Mouse (Mus musculus) mouse embryonic stem cell (cell line): Measurements from ENCODE around the gene Defb35.
"Not testable (repeated sequence)": the region's sequence is repeated elsewhere in the genome, so short reads cannot be mapped to it uniquely, and the experiment has no call there.

ENCODE experiments used
- in situ Hi-C, 2 experiments: fragments of 300-500 bp; cut with MboI; formaldehyde crosslinking; loops; 1 replicate in 1 of 2; 3 replicates in 1 of 2; pipeline ENCODE4 v1.14.3; 2019 to 2020; ENCODE audit warnings: low sequenced_read_pairs in 2 of 2, low pct_unique_long_range_greater_than_20kb in 1 of 2, mixed read lengths in 1 of 2; ENCODE audit not compliant: unreplicated experiment in 1 of 2

The Defb35 gene

DNA sequence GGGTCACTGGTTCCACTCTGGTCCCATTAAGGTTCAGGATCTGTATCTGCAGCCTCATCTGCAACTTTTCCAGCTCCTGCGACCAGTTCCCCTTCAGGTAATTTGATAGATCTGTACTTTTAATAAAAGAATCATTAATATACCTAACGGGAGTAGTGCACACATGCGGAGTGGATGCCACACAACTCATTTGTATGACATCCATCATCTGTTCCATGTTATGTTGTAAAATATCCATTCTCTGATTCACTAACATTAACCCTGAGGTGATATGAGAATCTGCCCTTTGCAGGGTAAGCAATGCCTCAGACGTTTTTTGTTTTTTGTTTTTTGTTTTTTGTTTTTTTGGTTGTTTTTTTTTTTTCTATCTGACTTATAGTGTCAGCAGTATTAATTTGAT is at the start of gene Defb35:
TSS of gene Defb35 (plus strand) at position 301 of the 400 bp plus-strand sequence.
- in situ Hi-C loops, result not testable (repeated sequence)

DNA sequence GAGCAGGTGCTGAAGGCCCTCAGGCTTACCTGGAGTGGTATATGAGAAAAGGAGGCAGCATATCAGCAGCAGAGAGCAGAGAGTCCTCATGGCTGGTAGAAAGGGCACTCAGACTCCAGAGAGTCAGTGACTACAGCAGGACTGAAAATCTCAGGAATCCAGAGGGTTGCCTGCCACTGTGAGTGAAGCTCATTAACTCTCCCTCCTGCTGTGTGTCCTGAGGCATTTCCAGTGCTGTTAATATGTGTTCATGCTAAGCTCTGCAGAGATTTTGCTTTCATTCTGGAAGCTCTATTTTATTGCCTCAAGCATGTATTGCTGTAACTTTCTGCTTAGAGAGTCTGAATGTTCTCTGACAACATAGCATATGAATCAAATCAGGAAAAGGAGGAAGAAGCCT is 31.9 kb upstream of the Defb35 start, which contains the start of gene Defb11:
TSS of gene Defb11 (minus strand) at position 123 of the 400 bp plus-strand sequence.
- in situ Hi-C loops, result not testable (repeated sequence)

DNA sequence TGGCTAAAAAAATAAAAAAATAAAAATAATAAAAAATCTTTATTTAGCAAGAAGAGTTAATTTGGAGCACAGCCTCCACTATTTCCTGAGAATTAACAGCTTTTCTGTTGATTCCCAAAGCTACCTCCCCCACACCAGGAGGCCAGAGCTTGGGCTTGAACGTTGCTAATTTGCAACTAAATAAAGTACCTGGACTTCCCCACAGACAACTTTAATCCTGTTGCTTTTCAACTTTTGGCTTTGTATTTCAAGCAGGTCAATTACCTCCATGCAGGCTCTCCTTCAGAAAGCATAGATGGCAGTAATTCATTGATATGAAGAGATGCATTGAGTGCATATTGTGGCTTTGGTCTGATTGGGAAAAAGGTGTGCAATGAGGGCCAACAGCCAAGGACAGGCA is 26.2 kb upstream of the Defb35 start:
- in situ Hi-C loops, result no loop called here

DNA sequence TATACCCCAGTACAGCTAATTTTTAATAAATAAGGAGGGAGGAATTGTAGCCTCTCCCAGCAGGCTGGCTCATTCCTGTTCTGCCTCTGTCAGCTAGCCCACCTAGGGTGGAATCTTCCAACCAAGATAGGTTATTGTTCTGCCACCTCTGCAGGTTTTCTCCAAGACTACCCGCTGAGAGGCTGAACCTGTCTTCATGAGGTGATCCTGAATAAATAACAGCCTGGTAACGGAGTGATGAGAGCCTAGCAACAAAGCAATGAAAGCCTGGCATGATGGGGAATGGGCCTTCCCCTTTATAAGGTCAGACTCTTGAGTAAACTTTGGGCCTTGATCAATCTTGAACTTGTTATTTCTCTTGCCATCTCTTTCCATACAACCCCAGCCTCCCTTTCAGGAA is 25.6 kb upstream of the Defb35 start:
- in situ Hi-C loops, result no loop called here

DNA sequence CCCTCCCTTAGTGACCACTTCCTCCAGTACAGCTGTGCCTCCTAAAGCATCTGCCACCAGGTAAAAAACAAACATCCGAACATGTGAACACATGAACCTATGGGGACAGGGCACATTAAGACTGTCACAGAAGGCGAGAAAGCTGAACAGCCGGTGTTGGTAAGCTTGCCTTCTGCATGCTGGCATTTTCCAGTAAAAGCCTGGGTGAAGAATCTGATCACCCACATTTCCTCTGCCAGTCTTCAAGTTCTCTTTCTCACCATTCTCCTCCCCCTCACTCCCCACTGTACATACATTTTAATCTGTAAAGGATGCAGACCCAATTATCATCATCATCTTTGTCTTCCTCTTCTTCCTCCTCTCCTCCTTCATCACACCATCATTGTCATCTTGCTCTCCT is 22.5 kb upstream of the Defb35 start:
- in situ Hi-C loops, result no loop called here

DNA sequence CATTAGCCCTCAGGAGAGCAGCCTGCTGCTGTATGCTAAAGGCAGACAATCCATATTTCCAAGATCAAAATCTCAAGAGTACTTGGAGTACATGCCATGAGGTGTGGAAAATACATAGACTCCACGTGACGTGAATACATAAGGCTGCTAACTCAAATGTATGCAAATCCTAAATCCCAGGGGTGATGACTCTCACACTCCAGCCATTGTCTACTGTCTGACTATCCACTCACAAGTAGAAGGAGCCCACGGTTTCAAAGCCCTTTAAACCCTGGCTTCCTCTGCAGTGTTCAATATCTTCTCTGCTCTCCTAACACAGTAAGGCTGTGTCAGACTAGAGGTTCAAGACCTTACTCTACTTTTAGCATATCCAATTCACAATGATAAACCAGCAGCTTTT is 7.4 kb upstream of the Defb35 start:
- in situ Hi-C loops, result not testable (repeated sequence)

DNA sequence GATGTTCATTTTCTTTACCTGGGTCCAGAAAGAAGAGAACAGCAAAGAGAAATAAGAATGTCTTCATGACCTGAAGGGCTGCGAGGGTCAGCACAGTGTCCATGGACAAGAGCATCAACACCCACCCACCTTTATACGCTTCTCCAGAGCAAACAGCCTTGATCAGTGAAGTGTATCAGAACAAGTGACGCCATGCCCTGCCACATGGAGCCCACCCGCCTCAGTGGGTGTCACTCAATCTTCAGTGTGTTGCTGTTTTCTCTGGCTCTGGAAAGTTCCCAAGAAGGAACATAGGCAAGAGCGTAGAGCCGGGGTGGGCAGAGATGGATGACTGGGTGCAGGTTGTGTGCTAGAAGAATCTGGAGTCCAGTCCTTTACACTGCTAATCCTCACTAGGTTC is 5.5 kb upstream of the Defb35 start, which contains the start of gene Defb15:
TSS of gene Defb15 (minus strand) at position 101 of the 400 bp plus-strand sequence.
- in situ Hi-C loops, result no loop called here

DNA sequence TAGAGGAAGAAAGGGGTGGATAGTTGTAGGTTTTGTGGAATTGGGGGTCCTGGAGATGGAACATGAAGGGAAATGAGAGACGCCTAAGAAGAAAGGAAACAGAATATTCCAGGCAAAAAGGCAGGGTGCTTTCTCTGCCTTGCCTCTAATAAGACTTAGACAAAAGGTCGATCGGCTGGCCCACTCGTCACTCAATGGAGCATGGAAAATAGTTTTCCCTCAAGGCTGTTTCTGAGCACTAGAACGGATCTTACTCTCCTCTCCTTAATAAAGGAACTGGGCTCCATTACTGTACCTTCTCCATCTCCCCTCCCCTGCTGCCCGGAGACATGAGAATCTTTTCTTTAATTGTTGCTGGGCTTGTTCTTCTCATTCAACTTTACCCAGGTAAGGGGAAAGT is 8.3 kb downstream of the Defb35 start, which contains the start of gene Defb13:
TSS of gene Defb13 (plus strand) at position 301 of the 400 bp plus-strand sequence.
- in situ Hi-C loops, result no loop called here

DNA sequence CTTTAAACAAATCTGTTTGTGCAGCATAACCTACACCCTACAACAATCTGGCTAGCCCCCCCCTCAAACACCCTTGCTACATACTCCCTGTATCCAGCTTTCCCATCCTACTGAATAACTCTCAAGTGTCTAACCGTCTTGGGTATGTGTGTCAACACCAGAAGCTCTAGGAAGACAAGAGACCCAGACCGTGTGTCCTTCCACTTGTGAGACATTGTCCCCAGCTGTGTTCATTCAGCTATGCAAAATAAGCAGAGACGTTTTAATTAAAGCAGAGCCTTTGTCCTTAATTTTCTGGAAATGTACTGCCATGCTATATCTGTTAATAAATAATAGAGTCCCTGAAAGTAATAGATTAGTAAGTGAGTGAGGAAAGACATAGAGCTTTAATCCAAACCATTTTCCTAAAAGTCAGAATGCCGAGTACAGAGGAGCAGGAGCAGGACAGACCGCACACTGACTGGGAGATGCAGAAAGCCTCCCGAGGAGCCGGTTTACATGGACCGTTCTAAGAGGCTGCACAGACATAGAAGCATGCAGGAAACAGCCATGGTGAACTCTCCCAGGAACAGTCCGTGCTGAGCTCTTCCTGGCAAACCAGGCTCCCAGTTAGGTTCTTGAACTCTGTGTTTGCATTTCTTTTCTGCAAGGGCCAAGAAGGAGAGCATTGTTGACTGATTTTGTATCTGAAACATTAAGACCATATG is 9.3 kb downstream of the Defb35 start:
- in situ Hi-C loops, result no loop called here

DNA sequence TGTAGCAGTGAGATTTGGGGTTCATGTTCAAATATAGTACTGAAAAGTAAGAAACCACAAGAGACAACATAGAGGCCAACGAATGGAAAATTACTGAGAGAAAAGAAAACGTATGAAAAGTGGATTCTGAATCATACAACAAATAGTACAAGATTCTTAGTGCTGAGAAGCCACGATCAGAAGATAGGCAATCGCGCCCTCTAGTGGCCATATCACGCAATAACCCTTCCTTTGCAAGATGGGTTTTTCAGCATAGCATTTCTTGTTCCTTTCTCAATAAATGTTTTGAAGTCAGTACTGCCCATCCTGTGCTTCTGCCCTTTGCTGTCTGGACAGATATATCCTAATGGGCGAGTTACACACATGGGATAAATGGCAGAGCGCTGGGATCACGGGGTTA is 17.2 kb downstream of the Defb35 start:
- in situ Hi-C loops, result loop anchor here in 1 of 2 experiments (25.0 kb wide), 1 partner anchor 193 kb away; no protein-coding TSS in a partner anchor

DNA sequence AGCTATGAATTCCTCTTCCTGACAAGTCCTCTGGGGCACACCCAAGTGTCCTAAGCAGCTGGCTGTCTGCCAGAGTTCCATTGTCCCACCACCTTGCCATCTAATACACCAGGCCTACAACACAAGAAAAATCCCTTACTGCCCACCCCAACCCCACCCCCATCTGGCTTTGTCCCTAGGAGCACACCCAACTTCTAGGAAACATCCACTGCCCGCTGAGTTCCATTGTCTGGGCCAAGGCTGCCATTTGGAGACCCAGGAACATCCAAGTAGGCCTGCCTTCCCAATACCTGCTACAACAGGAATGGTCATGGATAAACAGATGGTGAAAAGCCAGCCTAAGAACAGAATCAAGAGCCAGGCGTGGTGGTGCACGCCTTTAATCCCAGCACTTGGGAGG is 18.2 kb downstream of the Defb35 start:
- in situ Hi-C loops, result loop anchor here in 1 of 2 experiments (25.0 kb wide), 1 partner anchor 194 kb away; no protein-coding TSS in a partner anchor

DNA sequence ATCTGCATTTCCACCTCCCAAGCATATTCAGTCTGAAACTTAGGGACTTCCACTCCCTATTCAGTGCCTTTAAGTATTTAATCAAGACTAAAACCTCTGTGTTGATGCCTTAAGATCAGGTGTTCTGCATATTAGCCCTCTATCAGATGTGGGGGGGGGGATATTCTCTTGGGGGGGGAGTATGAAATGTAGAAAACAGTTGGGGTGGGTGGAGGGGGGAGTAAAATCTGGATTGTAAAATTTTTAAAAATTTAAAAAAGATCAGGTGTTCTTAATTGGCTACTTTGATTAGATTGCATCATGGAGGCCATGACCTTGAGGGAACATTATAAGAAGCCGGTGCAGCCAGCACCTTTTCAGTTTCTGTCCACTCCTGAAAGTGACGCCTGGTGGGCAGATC is 20.3 kb downstream of the Defb35 start, which contains the start of gene Fam90a1a:
TSS of gene Fam90a1a (plus strand) at position 301 of the 400 bp plus-strand sequence.
- in situ Hi-C loops, result loop anchor here in 1 of 2 experiments (25.0 kb wide), 1 partner anchor 196 kb away; no protein-coding TSS in a partner anchor

DNA sequence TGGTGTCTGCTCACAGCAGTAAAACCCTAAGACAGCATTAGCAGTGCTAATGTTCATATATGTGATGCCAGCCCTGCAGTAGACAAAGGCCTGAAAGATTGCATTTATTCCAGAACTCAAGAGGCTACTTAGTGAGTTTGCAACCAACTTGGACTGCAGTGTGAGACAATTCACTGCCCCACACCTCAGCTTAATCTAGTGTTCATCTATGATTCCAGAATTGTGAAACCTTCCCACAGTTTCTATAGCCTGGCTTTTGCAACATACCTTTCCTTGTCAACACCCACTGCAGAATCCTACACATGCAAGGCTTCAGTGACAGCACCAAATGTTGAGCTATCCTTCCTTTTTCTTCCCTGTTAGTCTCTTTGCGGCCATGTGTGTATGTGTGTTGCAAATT is 28.5 kb downstream of the Defb35 start:
- in situ Hi-C loops, result loop anchor here in 1 of 2 experiments (25.0 kb wide), 1 partner anchor 204 kb away; no protein-coding TSS in a partner anchor

DNA sequence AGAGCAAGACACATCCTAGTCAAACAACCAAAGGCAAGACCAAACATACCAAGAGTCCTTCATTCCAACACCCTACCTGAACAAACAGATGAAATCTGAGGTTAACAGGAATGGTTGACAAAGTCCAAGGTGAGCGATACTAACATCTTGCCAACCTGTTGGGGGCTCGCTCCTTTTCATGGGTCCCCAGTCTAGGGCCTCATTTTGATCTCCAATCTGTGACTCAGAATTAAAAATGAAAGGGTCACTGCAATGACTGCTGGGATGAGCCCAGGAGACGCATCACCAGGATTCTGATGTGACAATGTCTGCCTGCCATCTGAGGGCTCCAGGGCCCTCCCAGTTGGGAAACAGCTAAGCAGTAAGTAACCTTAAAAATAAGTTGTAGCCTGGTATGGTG is 31.3 kb downstream of the Defb35 start, which contains the start of gene Ccdc70:
TSS of gene Ccdc70 (plus strand) at position 301 of the 400 bp plus-strand sequence.
- in situ Hi-C loops, result loop anchor here in 1 of 2 experiments (25.0 kb wide), 1 partner anchor 207 kb away; no protein-coding TSS in a partner anchor

DNA sequence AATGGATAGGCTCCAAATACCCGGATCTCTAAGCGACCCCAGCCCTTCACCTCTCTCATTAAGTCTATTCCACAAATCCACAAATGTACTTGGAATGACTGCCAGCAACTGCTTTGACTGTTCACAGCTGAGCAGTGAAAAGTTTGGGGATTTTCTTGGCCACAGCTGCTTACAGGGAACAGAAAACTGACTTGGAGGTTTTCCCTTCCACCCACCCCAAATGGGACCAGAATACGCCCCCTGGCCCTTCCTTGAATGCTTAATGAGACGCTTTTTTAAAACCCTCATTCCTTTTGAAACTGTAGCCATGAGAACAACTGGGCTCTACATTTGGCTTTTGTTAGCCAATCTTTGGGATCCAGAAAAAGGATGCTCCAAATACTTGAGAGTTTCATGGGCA is 40.0 kb downstream of the Defb35 start:
- in situ Hi-C loops, result no loop called here

DNA sequence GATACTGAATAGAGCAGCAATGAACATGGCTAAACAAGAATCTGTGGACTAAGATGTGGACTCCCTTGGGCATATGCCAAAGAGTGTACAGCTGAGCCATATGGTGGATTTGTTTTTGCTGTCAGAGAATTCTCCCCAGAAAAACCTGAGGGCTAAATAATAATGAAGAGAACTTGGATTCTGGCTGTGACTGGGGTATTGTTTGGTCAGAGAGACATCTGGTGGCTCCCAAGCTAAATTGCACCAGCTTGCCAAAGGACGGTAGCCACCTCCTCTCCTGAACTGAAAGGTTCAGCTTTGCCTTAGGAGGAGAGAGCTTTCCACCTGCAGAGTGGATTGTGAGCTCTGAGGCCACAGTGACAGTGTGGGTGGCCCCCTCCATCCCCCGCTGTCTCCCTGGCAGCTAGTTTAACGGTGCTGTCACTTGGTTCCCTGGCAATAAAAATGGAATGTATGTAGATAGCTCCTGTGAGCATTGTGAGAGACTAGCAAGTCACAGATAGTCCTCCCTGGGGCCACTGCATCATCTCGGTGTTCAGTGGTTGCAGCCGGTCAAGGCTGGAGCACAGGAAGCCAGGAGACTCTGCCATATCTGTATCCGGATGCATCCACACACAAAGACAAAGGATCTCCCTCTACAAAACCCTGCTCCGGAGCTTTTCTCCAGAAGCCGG is 43.6 kb downstream of the Defb35 start:
- in situ Hi-C loops, result no loop called here
